Mouse (Mus musculus) thymus, postnatal 0 days (tissue): Measurements from ENCODE around the gene Stx18. TPM values are rescaled to one million over a fixed set of nuclear protein-coding genes. Genes with fewer than 3 reads are reported as not detected.

Experiments used
- DNase-seq: peaks from one replicate; pipeline ENCODE4 v3.0.0-alpha.2; 2015; ENCODE audit warnings: low spot score
- polyA plus RNA-seq: library from polyadenylated mRNA; unstranded; fragments of >200 nt; fragmentation: Nextera tagmentation; extraction: Ambion mirVana; gene quantifications from 2 replicates; pipeline ENCODE4 v1.2.1, GENCODE M21; 2015

Stx18 gene
- 34.7 and 40.0 TPM in 2 replicates for polyA plus RNA-seq

GRCm38 (mm10) chr5:38038710-38039592 is at the start of gene Stx18:
Stx18 (plus strand) TSS chr5:38038742.
- DNase-seq = peak; percentile 81

GRCm38 (mm10) chr5:37992346-37992745 is 46.2 kb upstream of the Stx18 start:
- DNase-seq = no peak

GRCm38 (mm10) chr5:37998805-37999204 is 39.7 kb upstream of the Stx18 start:
- DNase-seq = no peak

- DNase-seq = no peak
Observed at GRCm38 (mm10) chr5:38002573-38002972, 36.0 kb upstream of the Stx18 start.

GRCm38 (mm10) chr5:38004746-38005145 is 33.8 kb upstream of the Stx18 start:
- no peak for DNase-seq

- DNase-seq = no peak
Observed at GRCm38 (mm10) chr5:38006415-38007347, 31.9 kb upstream of the Stx18 start.

- no peak for DNase-seq
Observed at GRCm38 (mm10) chr5:38009071-38009470, 29.5 kb upstream of the Stx18 start.

GRCm38 (mm10) chr5:38014916-38015315 is 23.6 kb upstream of the Stx18 start:
- DNase-seq = no peak

GRCm38 (mm10) chr5:38016945-38017344 is 21.6 kb upstream of the Stx18 start:
- DNase-seq = no peak

- no peak for DNase-seq
Observed at GRCm38 (mm10) chr5:38027656-38028055, 10.9 kb upstream of the Stx18 start.

- DNase-seq = no peak
Observed at GRCm38 (mm10) chr5:38038274-38038673, 268 bp upstream of the Stx18 start.

- DNase-seq = no peak
Observed at GRCm38 (mm10) chr5:38039796-38040195, 1.3 kb downstream of the Stx18 start.

GRCm38 (mm10) chr5:38044923-38045322 is 6.4 kb downstream of the Stx18 start:
- no peak for DNase-seq

GRCm38 (mm10) chr5:38048177-38048576 is 9.6 kb downstream of the Stx18 start:
- no peak for DNase-seq

GRCm38 (mm10) chr5:38061051-38061450 is 22.5 kb downstream of the Stx18 start:
- no peak for DNase-seq

- peak; percentile 19 for DNase-seq
Observed at GRCm38 (mm10) chr5:38062709-38063108, 24.2 kb downstream of the Stx18 start.

- DNase-seq = no peak
Observed at GRCm38 (mm10) chr5:38063339-38063738, 24.8 kb downstream of the Stx18 start.

- no peak for DNase-seq
Observed at GRCm38 (mm10) chr5:38064043-38064575, 25.6 kb downstream of the Stx18 start.

- no peak for DNase-seq
Observed at GRCm38 (mm10) chr5:38064701-38065100, 26.2 kb downstream of the Stx18 start.

- DNase-seq = no peak
Observed at GRCm38 (mm10) chr5:38065454-38065853, 26.9 kb downstream of the Stx18 start.

- DNase-seq = no peak
Observed at GRCm38 (mm10) chr5:38066606-38067005, 28.1 kb downstream of the Stx18 start.

- no peak for DNase-seq
Observed at GRCm38 (mm10) chr5:38076326-38076725, 37.8 kb downstream of the Stx18 start.
